8 mouse cellular contexts compared by ENCODE assay signal in the genomic region with DNA sequence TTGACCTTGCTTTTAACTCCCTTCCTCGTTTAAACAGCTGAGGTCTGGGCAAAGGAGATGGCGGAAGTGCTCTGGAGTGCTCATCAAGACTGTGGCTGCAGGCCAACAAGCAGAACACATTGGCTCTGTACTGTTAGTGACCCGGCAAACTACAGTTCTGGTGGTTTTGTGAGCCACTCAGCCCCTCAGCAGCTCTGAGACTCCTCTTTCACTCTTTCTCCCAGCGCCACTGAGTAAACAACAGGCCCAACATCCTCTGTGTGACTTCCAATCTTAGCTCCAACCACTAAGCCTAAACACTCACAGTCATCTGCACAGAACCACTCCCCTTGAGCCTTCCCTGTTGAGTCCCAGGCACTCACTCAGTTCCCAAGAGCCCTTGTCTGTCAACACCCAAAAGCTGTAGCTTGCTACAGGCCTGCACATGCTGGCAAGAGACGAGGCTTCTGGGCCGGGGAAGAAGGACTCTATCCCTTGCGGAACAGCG. TPM values are rescaled to one million over a fixed set of nuclear protein-coding genes. Genes with fewer than 3 reads are reported as not detected.
DNase-seq lines count a peak whose midpoint lies in the region; ATAC-seq and TF ChIP-seq lines count a peak whose summit lies in the region.

No protein-coding gene starts in this region.

- H3K4me1 ChIP-seq in liver, adult 2 months (ENCODE audit: control insufficient read depth, insufficient read depth, low read length) = no peaks in the 10 kb centered on the region
- peaks cover 11% of the 10 kb centered on the region; the same call in 1 of the 2 replicates for H3K4me1 ChIP-seq in embryonic facial prominence, embryonic 12.5 days
- H3K4me1 ChIP-seq in heart, postnatal 0 days (ENCODE audit: control insufficient read depth, insufficient read depth) = peaks cover 11% of the 10 kb centered on the region; the same call in 1 of the 2 replicates

- 58% methylated on average over 8 of the region's 8 CpGs for WGBS in liver, adult 2 months
- 53% methylated on average over 8 of the region's 8 CpGs for WGBS in embryonic facial prominence, embryonic 12.5 days
- WGBS in heart, postnatal 0 days = 15% methylated on average over 8 of the region's 8 CpGs

- no peak overlapping the region for H3K4me2 ChIP-seq in embryonic facial prominence, embryonic 12.5 days (replicated peaks)
- H3K4me2 ChIP-seq in heart, postnatal 0 days (ENCODE audit: low read depth, low read length) = no peak overlapping the region

- H3K4me3 ChIP-seq in liver, adult 2 months (ENCODE audit: insufficient read depth, low read depth, low read length) = no peak overlapping the region
- no peak overlapping the region for H3K4me3 ChIP-seq in embryonic facial prominence, embryonic 12.5 days
- H3K4me3 ChIP-seq in heart, postnatal 0 days (ENCODE audit: low read depth, low read length) = no peak overlapping the region

- peak; percentile 60; the same call in 1 of the 2 replicates for ATAC-seq in embryonic facial prominence, embryonic 12.5 days (ENCODE audit: insufficient number of reproducible peaks, insufficient read depth, low FRiP score, low TSS enrichment)
- peak; percentile 89 for ATAC-seq in heart, postnatal 0 days (ENCODE audit: insufficient read depth, low read depth)

- TF ChIP-seq POLR2A in liver, adult 2 months (IDR thresholded peaks at IDR 0.05; ENCODE audit: extremely low read depth, insufficient read depth, low read length) = no peak

- TF ChIP-seq CTCF in liver, adult 2 months (IDR thresholded peaks at IDR 0.05; ENCODE audit: low read depth, low read length) = no peak
- no peak for TF ChIP-seq CTCF in heart, postnatal 0 days (IDR thresholded peaks at IDR 0.05; ENCODE audit: low read depth)

- H3K27me3 ChIP-seq in liver, adult 2 months (ENCODE audit: control insufficient read depth, insufficient read depth, low read length) = no peaks in the 10 kb centered on the region
- H3K27me3 ChIP-seq in embryonic facial prominence, embryonic 12.5 days = no peaks in the 10 kb centered on the region
- no peaks in the 10 kb centered on the region for H3K27me3 ChIP-seq in heart, postnatal 0 days (ENCODE audit: control insufficient read depth, insufficient read depth, low read length)

- H3K9me3 ChIP-seq in embryonic facial prominence, embryonic 12.5 days = no peaks in the 10 kb centered on the region
- no peaks in the 10 kb centered on the region for H3K9me3 ChIP-seq in heart, postnatal 0 days (replicated peaks; ENCODE audit: control insufficient read depth, low read length)

- no peaks in the 10 kb centered on the region for H3K79me2 ChIP-seq in liver, adult 2 months (ENCODE audit: control insufficient read depth, insufficient read depth, low read length)

- H3K36me3 ChIP-seq in liver, adult 2 months (ENCODE audit: control insufficient read depth, insufficient read depth, low read length) = no peaks in the 10 kb centered on the region
- no peaks in the 10 kb centered on the region for H3K36me3 ChIP-seq in embryonic facial prominence, embryonic 12.5 days
- no peaks in the 10 kb centered on the region for H3K36me3 ChIP-seq in heart, postnatal 0 days (replicated peaks; ENCODE audit: control insufficient read depth, insufficient read depth, low read length)

- H3K27ac ChIP-seq in liver, adult 2 months (replicated peaks; ENCODE audit: insufficient read depth, low read depth, low read length) = no peak overlapping the region
- peak overlapping the region; percentile 54 for H3K27ac ChIP-seq in embryonic facial prominence, embryonic 12.5 days
- peak overlapping the region; percentile 18 for H3K27ac ChIP-seq in heart, postnatal 0 days (ENCODE audit: low read depth)

- DNase-seq in liver, adult 2 months (ENCODE audit: extremely low read depth, low read depth, low spot score) = peak; percentile 37
- DNase-seq in liver = no peak
- DNase-seq in heart, postnatal 0 days (ENCODE audit: low spot score) = peak; percentile 79
- peak; percentile 78 for DNase-seq in kidney, postnatal 10 days
- peak; percentile 55 for DNase-seq in skeletal muscle tissue, adult 2 months (ENCODE audit: low read depth, low spot score)
- DNase-seq in cerebellum, adult 9-10 months = no peak
- no peak for DNase-seq in thymus, postnatal 14 days

- H3K9ac ChIP-seq in liver, adult 2 months (ENCODE audit: low read depth, low read length) = no peak overlapping the region
- H3K9ac ChIP-seq in embryonic facial prominence, embryonic 12.5 days = no peak overlapping the region
- H3K9ac ChIP-seq in heart, postnatal 0 days (replicated peaks; ENCODE audit: low read depth, low read length) = no peak overlapping the region

- no peak for TF ChIP-seq EP300 in heart, postnatal 0 days (IDR thresholded peaks at IDR 0.05; ENCODE audit: low read depth)

RNA-seq across cellular contexts. Expression of gene Ptpn13, which starts 37.4 kb away (rescaled TPM):
- 0.83 and 1.1 TPM in 2 replicates for total RNA-seq in liver, adult 2 months (2014; rRNA removed)
- 0.38 and 0.41 TPM in 2 replicates for polyA plus RNA-seq in liver, adult 2 months (2012; rRNA removed)
- polyA plus RNA-seq in embryonic facial prominence, embryonic 12.5 days (2016; fragmentation: Nextera tagmentation; extraction: Ambion mirVana) = 19.2 and 21.0 TPM in 2 replicates
- 14.3 and 15.7 TPM in 2 replicates for total RNA-seq in heart, postnatal 0 days (2014; rRNA removed; ENCODE audit: low replicate concordance)
- polyA plus RNA-seq in heart, postnatal 0 days (2015; fragmentation: Nextera tagmentation; extraction: Ambion mirVana) = 2.3 TPM in 2 replicates

Comparison
In these comparisons a context has a peak if more than half of its experiments do, and no peak if none do; other contexts are left out.
1. DNase-seq: peak in liver, adult 2 months (single experiment), heart, postnatal 0 days (single experiment), kidney, postnatal 10 days (single experiment) and skeletal muscle tissue, adult 2 months (single experiment); none in liver (single experiment), cerebellum, adult 9-10 months (single experiment) and thymus, postnatal 14 days (single experiment).